Mouse (Mus musculus): Measurements from ENCODE around the gene Olfr1037. TPM values are rescaled to one million over a fixed set of nuclear protein-coding genes. Genes with fewer than 3 reads are reported as not detected.
"Not testable (repeated sequence)": the region's sequence is repeated elsewhere in the genome, so short reads cannot be mapped to it uniquely, and the experiment has no call there.

The Olfr1037 gene
- not detected in 2 replicates for total RNA-seq (2012; rRNA removed)
- not detected for polyA plus RNA-seq (2012; ENCODE audit: insufficient read depth in 1 of 2, insufficient read length in 2 of 2, low read depth in 1 of 2, low replicate concordance in 2 of 2, missing spikeins in 1 of 2)

DNA sequence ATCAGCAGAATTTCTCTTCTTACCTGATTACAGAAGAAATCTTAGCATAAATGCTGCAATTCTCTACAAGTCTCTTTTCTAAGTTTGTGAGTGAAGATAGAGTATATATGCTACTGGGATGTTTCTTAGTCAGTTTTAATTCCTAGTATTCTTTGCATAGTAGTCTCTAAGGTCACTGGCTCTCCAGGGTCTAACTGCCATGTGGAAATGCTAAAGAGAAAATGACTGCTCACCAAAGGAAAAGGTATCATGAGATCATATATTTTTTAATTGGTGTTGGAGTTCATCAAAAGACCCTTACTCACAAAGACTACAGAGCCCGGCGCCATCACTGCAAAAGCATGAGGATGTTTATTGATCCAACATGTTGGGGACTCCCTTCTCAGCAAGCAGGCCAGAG lies at the start of gene Olfr1037:
TSS of gene Olfr1037 (minus strand) at position 101 of the 400 bp plus-strand sequence.
- no peaks in the 10 kb centered on the region for H3K27me3 ChIP-seq (ENCODE audit: control insufficient read depth in 1 of 2, insufficient read depth in 2 of 2, low read length in 2 of 2)
- no peak within 1 kb of the TSS for H3K4me3 ChIP-seq (ENCODE audit: control insufficient read depth in 1 of 2, insufficient read depth in 1 of 2, low read depth in 2 of 2, low read length in 2 of 2)
- no peaks in the 10 kb centered on the region for H3K79me2 ChIP-seq (ENCODE audit: control insufficient read depth, insufficient read depth, low read length, poor library complexity)
- H3K27ac ChIP-seq (ENCODE audit: control insufficient read depth, low read depth, low read length), result no peak within 1 kb of the TSS
- H3K9me3 ChIP-seq (replicated peaks; ENCODE audit: insufficient read depth, low read length), result no peaks in the 10 kb centered on the region
- H3K36me3 ChIP-seq (ENCODE audit: control insufficient read depth in 1 of 2, insufficient read depth in 2 of 2, low read length in 2 of 2), result no peaks in the 10 kb centered on the region
- no peaks in the 10 kb centered on the region for H3K4me1 ChIP-seq (ENCODE audit: control insufficient read depth in 1 of 2, insufficient read depth in 2 of 2, low read length in 2 of 2)
- TF ChIP-seq POLR2AphosphoS5 (IDR thresholded peaks at IDR 0.05; ENCODE audit: borderline replicate concordance, low read depth, low read length) (no peak), NRF1 (IDR thresholded peaks at IDR 0.05; ENCODE audit: insufficient read depth, low read depth, low read length, poor library complexity, severe bottlenecking) (no peak), MEF2A (IDR thresholded peaks at IDR 0.05; ENCODE audit: extremely low read depth, insufficient replicate concordance, low read depth, low read length, poor library complexity, severe bottlenecking) (no peak)
- no peak for DNase-seq (ENCODE audit: low read depth, low spot score)
- H3K9ac ChIP-seq (ENCODE audit: control insufficient read depth, low read depth, low read length, poor library complexity, severe bottlenecking), result no peak within 1 kb of the TSS

DNA sequence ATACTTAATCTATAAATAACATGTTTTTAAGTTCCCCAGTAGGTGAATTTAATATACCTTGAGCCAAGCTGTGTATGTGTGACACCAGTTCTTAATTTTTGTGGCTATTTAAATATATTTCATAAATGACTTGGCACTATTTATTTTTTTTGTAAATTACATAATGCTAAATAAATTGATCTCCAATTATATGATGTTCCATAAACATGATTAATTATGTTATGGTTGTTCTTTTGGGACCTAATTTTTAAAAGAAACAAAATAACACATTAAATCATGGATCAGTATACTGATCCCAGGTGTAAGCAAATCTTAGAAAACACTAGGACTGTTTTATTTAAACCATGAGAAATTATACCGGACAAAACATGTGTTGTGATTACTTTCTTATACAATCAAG lies 48.6 kb upstream of the Olfr1037 start, which contains the start of gene Olfr1039:
TSS of gene Olfr1039 (minus strand) at position 101 of the 400 bp plus-strand sequence.
- no peak within 1 kb of the TSS for H3K9ac ChIP-seq (ENCODE audit: control insufficient read depth, low read depth, low read length, poor library complexity, severe bottlenecking)
- no peaks in the 10 kb centered on the region for H3K27me3 ChIP-seq (ENCODE audit: control insufficient read depth in 1 of 2, insufficient read depth in 2 of 2, low read length in 2 of 2)
- no peaks in the 10 kb centered on the region for H3K79me2 ChIP-seq (ENCODE audit: control insufficient read depth, insufficient read depth, low read length, poor library complexity)
- H3K9me3 ChIP-seq (replicated peaks; ENCODE audit: insufficient read depth, low read length), result no peaks in the 10 kb centered on the region
- no peaks in the 10 kb centered on the region for H3K36me3 ChIP-seq (ENCODE audit: control insufficient read depth in 1 of 2, insufficient read depth in 2 of 2, low read length in 2 of 2)
- no peak for TF ChIP-seq RAD21 (IDR thresholded peaks at IDR 0.05; ENCODE audit: low read depth, low read length)
- TF ChIP-seq NRF1 (IDR thresholded peaks at IDR 0.05; ENCODE audit: insufficient read depth, low read depth, low read length, poor library complexity, severe bottlenecking), result no peak
- TF ChIP-seq ZMIZ1 (IDR thresholded peaks at IDR 0.05; ENCODE audit: low read depth, low read length), result no peak
- no peak for TF ChIP-seq JUND (IDR thresholded peaks at IDR 0.05; ENCODE audit: low read depth, low read length)
- no peak for TF ChIP-seq MXI1 (IDR thresholded peaks at IDR 0.05; ENCODE audit: low read depth, low read length)
- no peak for TF ChIP-seq TCF12 (IDR thresholded peaks at IDR 0.05; ENCODE audit: low read depth, low read length)
- no peak for TF ChIP-seq CTCF (IDR thresholded peaks at IDR 0.05 in 2 of 3, conservative IDR thresholded peaks at IDR 0.05 in 1 of 3; ENCODE audit: control insufficient read depth in 1 of 3, insufficient read depth in 1 of 3, low read depth in 2 of 3, low read length in 3 of 3, poor library complexity in 1 of 3, severe bottlenecking in 1 of 3)
- no peak within 1 kb of the TSS for H3K27ac ChIP-seq (ENCODE audit: control insufficient read depth, low read depth, low read length)
- no peaks in the 10 kb centered on the region for H3K4me1 ChIP-seq (ENCODE audit: control insufficient read depth in 1 of 2, insufficient read depth in 2 of 2, low read length in 2 of 2)
- no peak within 1 kb of the TSS for H3K4me3 ChIP-seq (ENCODE audit: control insufficient read depth in 1 of 2, insufficient read depth in 1 of 2, low read depth in 2 of 2, low read length in 2 of 2)
- no peak for DNase-seq (ENCODE audit: low read depth, low spot score)

DNA sequence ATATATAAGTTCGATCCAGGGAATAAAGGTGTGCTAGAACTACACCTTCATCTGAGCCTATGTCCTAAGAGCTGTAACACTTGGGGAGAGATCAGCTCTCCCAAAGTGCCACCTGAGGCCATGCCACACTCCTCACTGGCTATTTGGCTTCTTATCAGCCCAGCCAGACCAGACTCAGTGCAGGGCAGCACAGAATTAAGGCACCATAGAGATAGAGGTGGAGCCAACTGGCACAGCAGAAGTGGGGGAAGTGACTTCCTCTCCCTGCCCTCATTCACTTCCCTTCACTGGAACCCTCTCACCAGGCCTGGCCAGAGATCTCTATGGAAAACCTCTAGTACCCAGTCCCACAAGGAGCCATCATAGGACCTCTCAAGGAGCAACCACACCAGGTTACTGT lies 6.7 kb downstream of the Olfr1037 start:
- H3K4me3 ChIP-seq (ENCODE audit: control insufficient read depth in 1 of 2, insufficient read depth in 1 of 2, low read depth in 2 of 2, low read length in 2 of 2); H3K36me3 ChIP-seq (ENCODE audit: control insufficient read depth in 1 of 2, insufficient read depth in 2 of 2, low read length in 2 of 2); H3K79me2 ChIP-seq (ENCODE audit: control insufficient read depth, insufficient read depth, low read length, poor library complexity); H3K4me1 ChIP-seq (ENCODE audit: control insufficient read depth in 1 of 2, insufficient read depth in 2 of 2, low read length in 2 of 2); H3K9ac ChIP-seq (ENCODE audit: control insufficient read depth, low read depth, low read length, poor library complexity, severe bottlenecking); H3K27me3 ChIP-seq (ENCODE audit: control insufficient read depth in 1 of 2, insufficient read depth in 2 of 2, low read length in 2 of 2); H3K27ac ChIP-seq (ENCODE audit: control insufficient read depth, low read depth, low read length); DNase-seq (ENCODE audit: low read depth, low spot score); H3K9me3 ChIP-seq (replicated peaks; ENCODE audit: insufficient read depth, low read length): not testable (repeated sequence)

DNA sequence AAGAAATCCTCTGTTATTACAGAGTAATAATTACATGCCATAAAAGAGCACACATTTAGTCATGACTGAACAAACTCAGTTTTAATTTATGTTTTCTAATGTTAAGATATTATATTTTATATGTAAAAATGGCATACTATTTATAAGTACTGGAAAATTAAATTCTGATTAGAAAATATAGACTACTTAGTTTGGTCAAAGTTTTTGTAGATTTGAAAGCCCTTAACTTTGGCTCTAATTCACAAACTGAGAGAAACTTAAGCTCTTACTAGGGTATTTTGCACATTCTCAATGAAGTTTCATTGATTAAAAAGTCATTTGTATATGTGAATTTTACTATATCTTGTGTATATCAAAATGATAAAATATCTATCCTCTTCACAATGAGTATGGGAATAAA lies 13.5 kb downstream of the Olfr1037 start, which contains the start of gene Olfr1036:
TSS of gene Olfr1036 (plus strand) at position 301 of the 400 bp plus-strand sequence.
- not testable (repeated sequence) for H3K4me3 ChIP-seq (ENCODE audit: control insufficient read depth in 1 of 2, insufficient read depth in 1 of 2, low read depth in 2 of 2, low read length in 2 of 2); DNase-seq (ENCODE audit: low read depth, low spot score); H3K27ac ChIP-seq (ENCODE audit: control insufficient read depth, low read depth, low read length); H3K9ac ChIP-seq (ENCODE audit: control insufficient read depth, low read depth, low read length, poor library complexity, severe bottlenecking); H3K4me1 ChIP-seq (ENCODE audit: control insufficient read depth in 1 of 2, insufficient read depth in 2 of 2, low read length in 2 of 2); H3K36me3 ChIP-seq (ENCODE audit: control insufficient read depth in 1 of 2, insufficient read depth in 2 of 2, low read length in 2 of 2); H3K79me2 ChIP-seq (ENCODE audit: control insufficient read depth, insufficient read depth, low read length, poor library complexity); H3K27me3 ChIP-seq (ENCODE audit: control insufficient read depth in 1 of 2, insufficient read depth in 2 of 2, low read length in 2 of 2); H3K9me3 ChIP-seq (replicated peaks; ENCODE audit: insufficient read depth, low read length)
